Comparison of ENCODE assay signal across 8 mouse cellular contexts in the genomic region with DNA sequence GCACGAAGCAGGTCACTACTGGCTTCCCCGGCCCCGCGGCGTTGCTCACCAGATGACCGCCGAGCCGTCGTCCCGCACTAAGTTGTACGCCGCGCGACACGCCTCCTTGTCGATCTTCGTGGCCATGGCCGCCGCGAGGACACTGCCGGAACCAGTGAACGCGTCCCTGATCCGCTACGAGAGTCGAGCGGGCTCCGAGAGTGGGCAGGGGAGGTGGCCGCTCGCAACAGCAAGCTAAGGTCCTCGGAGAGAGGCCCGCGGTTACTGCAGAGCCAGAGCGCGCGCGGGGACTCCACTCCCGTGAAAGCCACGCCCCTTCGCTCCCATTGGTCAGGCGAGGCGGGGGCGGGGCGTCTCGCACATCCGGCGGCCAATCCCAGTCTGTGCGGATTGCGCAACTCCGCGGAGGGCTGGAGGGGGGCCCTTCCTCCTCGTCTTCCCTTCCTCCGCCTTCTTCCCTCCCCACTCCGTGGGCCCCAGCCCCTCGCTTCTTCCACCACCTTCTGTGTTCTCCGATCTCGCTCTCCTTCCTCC. TPM values are rescaled to one million over a fixed set of nuclear protein-coding genes. Genes with fewer than 3 reads are reported as not detected.
A peak's percentile ranks its signal among the peaks of the same experiment; 100 is the strongest.
DNase-seq lines count a peak whose midpoint lies in the region; ATAC-seq and TF ChIP-seq lines count a peak whose summit lies in the region.

A gene (minus strand): TSS at position 270 of the 534 bp plus-strand sequence.

- H3K4me3 ChIP-seq in bone marrow, adult 2 months (replicated peaks; ENCODE audit: control insufficient read depth, low read depth, low read length): peak within 1 kb of the TSS; percentile 95
- H3K4me3 ChIP-seq in embryonic facial prominence, embryonic 15.5 days (replicated peaks): peak within 1 kb of the TSS; percentile 60
- H3K4me3 ChIP-seq in kidney, embryonic 14.5 days (ENCODE audit: low read length): peak within 1 kb of the TSS; percentile 58
- H3K4me3 ChIP-seq in limb, embryonic 15.5 days: peak within 1 kb of the TSS; percentile 73

- H3K4me1 ChIP-seq in bone marrow, adult 2 months (ENCODE audit: control insufficient read depth, insufficient read depth, low read length): peaks cover 12% of the 10 kb centered on the region
- peaks cover 42% of the 10 kb centered on the region for H3K4me1 ChIP-seq in embryonic facial prominence, embryonic 15.5 days
- H3K4me1 ChIP-seq in kidney, embryonic 14.5 days (ENCODE audit: control insufficient read depth, insufficient read depth, low read length): peaks cover 30% of the 10 kb centered on the region
- H3K4me1 ChIP-seq in limb, embryonic 15.5 days: peaks cover 42% of the 10 kb centered on the region

- peak; percentile 99 for TF ChIP-seq POLR2A in bone marrow, adult 2 months (IDR thresholded peaks at IDR 0.05; ENCODE audit: borderline replicate concordance, control insufficient read depth, low read depth, low read length)

- WGBS in bone marrow, adult 2 months: 0% methylated on average over 57 of the region's 57 CpGs
- 0% methylated on average over 56 of the region's 57 CpGs for WGBS in embryonic facial prominence, embryonic 15.5 days
- under 1% methylated on average over 50 of the region's 57 CpGs for WGBS in kidney, embryonic 14.5 days
- WGBS in limb, embryonic 15.5 days: under 1% methylated on average over 56 of the region's 57 CpGs

- no peak for TF ChIP-seq CTCF in bone marrow, adult 2 months (IDR thresholded peaks at IDR 0.05; ENCODE audit: control insufficient read depth, insufficient read depth, low read length)

- H3K27ac ChIP-seq in bone marrow, adult 2 months (ENCODE audit: control insufficient read depth, insufficient read depth, low read depth, low read length, poor library complexity): peak within 1 kb of the TSS; percentile 88
- H3K27ac ChIP-seq in embryonic facial prominence, embryonic 15.5 days (replicated peaks): peak within 1 kb of the TSS; percentile 79
- peak within 1 kb of the TSS; percentile 2; the same call in 1 of the 2 replicates for H3K27ac ChIP-seq in kidney, embryonic 14.5 days (ENCODE audit: low read depth, low read length)
- H3K27ac ChIP-seq in limb, embryonic 15.5 days: peak within 1 kb of the TSS; percentile 81

- peak; percentile 95 for DNase-seq in 416B (ENCODE audit: low read depth)
- peak; percentile 96 to 97 for DNase-seq in heart, adult 9 months (ENCODE audit: low spot score in 2 of 2)
- peak; percentile 81 to 93 for DNase-seq in monocyte, adult 2 months (ENCODE audit: low read depth in 1 of 2, low spot score in 2 of 2)
- peak; percentile 97 for DNase-seq in spleen, postnatal 36 days (ENCODE audit: low spot score in 2 of 2)

- peak within 1 kb of the TSS; percentile 87 for H3K4me2 ChIP-seq in embryonic facial prominence, embryonic 15.5 days (replicated peaks)
- H3K4me2 ChIP-seq in kidney, embryonic 14.5 days (replicated peaks; ENCODE audit: low read depth, low read length): peak within 1 kb of the TSS; percentile 62
- H3K4me2 ChIP-seq in limb, embryonic 15.5 days: peak within 1 kb of the TSS; percentile 83

- ATAC-seq in embryonic facial prominence, embryonic 15.5 days (ENCODE audit: insufficient number of reproducible peaks, low FRiP score, low TSS enrichment, low read depth): peak; percentile 94
- peak; percentile 94 for ATAC-seq in kidney, embryonic 14.5 days (ENCODE audit: low FRiP score, low TSS enrichment)
- ATAC-seq in limb, embryonic 15.5 days (ENCODE audit: insufficient number of reproducible peaks, low FRiP score, low TSS enrichment, low read depth): peak; percentile 93

- H3K27me3 ChIP-seq in embryonic facial prominence, embryonic 15.5 days: no peaks in the 10 kb centered on the region
- H3K27me3 ChIP-seq in kidney, embryonic 14.5 days (ENCODE audit: control insufficient read depth, insufficient read depth, low read length): 0 out of 2 replicates have a peak, but pooled peaks cover 2% of the 10 kb centered on the region
- H3K27me3 ChIP-seq in limb, embryonic 15.5 days: peaks cover 6% of the 10 kb centered on the region

- no peaks in the 10 kb centered on the region for H3K36me3 ChIP-seq in embryonic facial prominence, embryonic 15.5 days
- no peaks in the 10 kb centered on the region for H3K36me3 ChIP-seq in kidney, embryonic 14.5 days (ENCODE audit: control insufficient read depth, insufficient read depth, low read length)
- H3K36me3 ChIP-seq in limb, embryonic 15.5 days: no peaks in the 10 kb centered on the region

- H3K9me3 ChIP-seq in embryonic facial prominence, embryonic 15.5 days (replicated peaks): no peaks in the 10 kb centered on the region
- no peaks in the 10 kb centered on the region for H3K9me3 ChIP-seq in kidney, embryonic 14.5 days (ENCODE audit: control insufficient read depth, low read length)
- no peaks in the 10 kb centered on the region for H3K9me3 ChIP-seq in limb, embryonic 15.5 days

- peak within 1 kb of the TSS; percentile 58 for H3K9ac ChIP-seq in embryonic facial prominence, embryonic 15.5 days
- H3K9ac ChIP-seq in kidney, embryonic 14.5 days (ENCODE audit: low read depth, low read length): peak within 1 kb of the TSS; percentile 47
- peak within 1 kb of the TSS; percentile 84 for H3K9ac ChIP-seq in limb, embryonic 15.5 days

RNA-seq across cellular contexts. Expression of the gene that starts here (rescaled TPM):
- polyA plus RNA-seq in bone marrow, adult 2 months (2011; ENCODE audit: insufficient read depth, insufficient read length, low replicate concordance, missing spikeins): 90.1 and 247 TPM in 2 replicates
- polyA plus RNA-seq in embryonic facial prominence, embryonic 15.5 days (2015; fragmentation: Nextera tagmentation; extraction: Ambion mirVana): 76.6 and 105 TPM in 2 replicates
- polyA plus RNA-seq in kidney, embryonic 14.5 days (2014; fragmentation: Nextera tagmentation; extraction: Ambion mirVana): 239 and 329 TPM in 2 replicates
- 55.1 and 65.4 TPM in 2 replicates for polyA plus RNA-seq in limb, embryonic 15.5 days (2015; fragmentation: Nextera tagmentation; extraction: Ambion mirVana)

Comparison
In these comparisons a context has a peak if more than half of its experiments do, and no peak if none do; other contexts are left out.
1. Peak in every context shown above with its lines: DNase-seq, ATAC-seq, H3K4me3 ChIP-seq and H3K27ac ChIP-seq.
2. H3K27ac ChIP-seq: peak in every context shown above with its lines; median percentile 88 in bone marrow, adult 2 months; 81 in limb, embryonic 15.5 days; 79 in embryonic facial prominence, embryonic 15.5 days; 2 in kidney, embryonic 14.5 days.